Mouse (Mus musculus) thymus, adult 2 months (tissue): Measurements from ENCODE around the gene Zfp651.

ENCODE experiments used
- CTCF ChIP-seq: fragments of 200-500 bp; IDR thresholded peaks from 2 replicates; pipeline ENCODE4 v1.5.1; 2012; ENCODE audit warnings: mild to moderate bottlenecking, control low read depth, low read length, moderate library complexity, borderline replicate concordance; ENCODE audit not compliant: control insufficient read depth, poor library complexity, insufficient read depth; ENCODE audit errors: extremely low read depth
- POLR2A ChIP-seq: fragments of 200-500 bp; IDR thresholded peaks from 2 replicates; pipeline ENCODE4 v1.6.1; 2012; ENCODE audit warnings: mild to moderate bottlenecking, low read length, control low read depth, moderate library complexity; ENCODE audit not compliant: control insufficient read depth, poor library complexity, insufficient read depth; ENCODE audit errors: extremely low read depth

DNA sequence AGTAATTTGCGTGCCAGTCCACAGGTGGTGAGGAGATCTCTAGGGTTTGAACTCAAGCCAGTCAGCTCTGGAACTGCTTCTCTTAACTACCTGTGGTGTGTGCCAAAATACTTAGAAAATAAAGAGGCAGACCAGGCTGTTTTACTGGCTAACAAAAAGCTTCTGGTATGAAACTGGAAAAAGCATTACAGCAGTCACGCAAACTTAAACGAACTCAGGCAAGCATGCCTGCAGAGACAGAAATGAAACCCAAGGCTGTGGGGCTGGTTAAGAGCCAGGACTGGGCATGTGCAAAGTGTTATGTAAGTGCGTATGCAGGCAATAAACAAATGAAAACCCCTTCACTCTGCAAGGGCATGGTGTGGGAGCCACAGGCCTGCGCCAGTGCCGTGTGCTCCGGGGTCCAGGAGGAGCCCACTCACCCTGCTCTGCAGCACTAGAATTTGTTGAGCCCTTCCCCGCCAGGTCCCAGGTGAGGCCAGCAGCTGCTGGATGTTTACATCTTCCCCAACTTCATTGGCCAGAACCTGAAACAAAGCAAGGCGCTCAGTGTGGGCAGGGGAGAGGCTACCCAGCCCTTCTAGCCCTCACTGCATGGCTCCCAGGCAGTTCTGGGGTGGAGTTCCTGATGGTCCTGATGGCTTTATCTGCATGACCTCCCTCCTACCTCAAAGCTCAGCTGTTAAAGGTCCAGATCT is 60.1 kb downstream of the Zfp651 start:
- no peak for TF ChIP-seq POLR2A
- TF ChIP-seq CTCF: no peak
